Mouse (Mus musculus): ENCODE results near the gene Rorc. TPM values are rescaled to one million over a fixed set of nuclear protein-coding genes. Genes with fewer than 3 reads are reported as not detected.

Gene Rorc
- polyA plus RNA-seq, 1 experiment from 2014 or later = 5.4 TPM

DNA sequence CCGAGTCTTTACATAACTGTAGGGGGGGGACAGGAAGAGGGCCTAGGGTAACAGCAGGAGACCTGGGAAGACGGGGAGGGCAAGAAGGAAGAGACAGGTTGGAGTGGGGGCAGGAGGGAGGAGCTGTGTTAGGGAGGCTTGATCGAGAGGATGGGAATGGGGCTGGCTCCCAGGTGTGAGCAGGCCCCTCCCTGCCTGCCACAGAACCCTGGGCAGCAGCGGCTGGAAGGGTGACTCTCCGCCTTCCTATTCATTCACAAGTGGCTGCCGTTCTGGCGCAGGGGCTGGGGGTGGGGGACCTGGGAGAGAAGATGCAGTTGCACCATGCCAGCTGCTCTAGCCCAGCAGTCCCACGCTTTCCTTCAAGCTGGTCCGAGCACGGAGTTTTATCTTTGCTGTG lies 496 bp downstream of the Rorc start:
- DNase-seq (no peak), ATAC-seq (peak; percentile 16; the same call in 1 of the 2 replicates)
- Histone ChIP-seq H3K27ac (ENCODE audit: low read depth) (peak overlapping the region; percentile 72), H3K9ac (replicated peaks) (peak overlapping the region; percentile 62), H3K4me3 (ENCODE audit: low read depth, low read length) (peak overlapping the region; percentile 50), H3K36me3 (replicated peaks; ENCODE audit: insufficient read depth, low read length) (no peaks in the 10 kb centered on the region; the same call in 1 of the 2 replicates), H3K27me3 (ENCODE audit: insufficient read depth, low read length) (no peaks in the 10 kb centered on the region), H3K4me2 (ENCODE audit: low read depth, low read length) (peak overlapping the region; percentile 66), H3K9me3 (ENCODE audit: low read length) (no peaks in the 10 kb centered on the region), H3K4me1 (ENCODE audit: insufficient read depth) (peaks cover 15% of the 10 kb centered on the region)
- WGBS (ENCODE audit: insufficient replicate concordance) = 13% methylated on average over 7 of the region's 10 CpGs
- TF ChIP-seq CTCF (IDR thresholded peaks at IDR 0.05; ENCODE audit: low read depth) (no peak), EP300 (IDR thresholded peaks at IDR 0.05; ENCODE audit: low read depth) (no peak)

DNA sequence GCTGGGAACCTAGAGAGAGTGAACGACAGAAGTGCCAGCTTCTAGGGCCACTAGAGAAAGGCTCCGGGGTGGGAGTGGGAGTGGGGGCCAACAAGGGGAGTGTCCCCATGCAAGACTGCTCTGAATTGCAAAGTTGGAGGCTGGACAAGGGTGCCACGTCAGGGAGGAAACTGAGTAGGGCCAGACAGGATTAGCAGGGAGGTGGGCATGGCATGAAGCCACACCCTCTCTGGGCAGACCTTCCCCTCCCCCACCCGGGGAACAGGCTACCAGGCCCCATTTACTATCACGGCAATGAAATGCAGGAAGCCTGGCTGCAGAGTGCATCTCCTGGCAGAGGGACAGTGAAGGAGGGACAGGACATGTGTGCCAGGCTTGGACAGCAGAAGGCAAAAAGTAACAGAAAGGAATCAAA lies 1.0 kb downstream of the Rorc start:
- Histone ChIP-seq H3K4me2 (ENCODE audit: low read depth, low read length) (peak overlapping the region; percentile 66), H3K4me3 (ENCODE audit: low read depth, low read length) (peak overlapping the region; percentile 50), H3K9me3 (ENCODE audit: low read length) (no peaks in the 10 kb centered on the region), H3K4me1 (ENCODE audit: insufficient read depth) (peaks cover 15% of the 10 kb centered on the region), H3K27ac (ENCODE audit: low read depth) (no peak overlapping the region), H3K9ac (replicated peaks) (peak overlapping the region; percentile 62; the same call in 1 of the 2 replicates), H3K36me3 (replicated peaks; ENCODE audit: insufficient read depth, low read length) (no peaks in the 10 kb centered on the region; the same call in 1 of the 2 replicates), H3K27me3 (ENCODE audit: insufficient read depth, low read length) (no peaks in the 10 kb centered on the region)
- ATAC-seq (no peak), DNase-seq (no peak)
- 4% methylated on average over 5 of the region's 5 CpGs for WGBS (ENCODE audit: insufficient replicate concordance)
- no peak for TF ChIP-seq EP300 (IDR thresholded peaks at IDR 0.05; ENCODE audit: low read depth)
- TF ChIP-seq CTCF (IDR thresholded peaks at IDR 0.05; ENCODE audit: low read depth) = no peak

DNA sequence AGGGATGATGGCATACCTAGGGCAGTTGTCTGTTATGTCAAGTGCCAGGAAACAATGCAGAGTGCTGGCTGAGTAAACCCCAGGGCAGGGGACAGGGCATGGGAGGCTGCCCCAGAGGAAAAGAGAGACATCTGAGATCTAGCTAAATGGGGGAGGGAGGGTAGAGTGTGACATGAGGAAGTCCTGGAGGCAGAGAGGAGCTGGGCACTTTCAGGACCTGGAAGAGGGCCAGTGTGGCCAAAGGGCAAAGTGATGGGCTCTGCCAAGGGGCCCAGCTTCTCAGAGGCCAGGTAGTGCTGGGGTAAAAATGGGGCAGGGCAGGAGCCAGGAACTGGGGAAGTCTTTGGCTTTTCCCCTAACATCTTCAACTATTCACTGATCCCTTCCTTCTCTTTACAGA lies 2.0 kb downstream of the Rorc start:
- Histone ChIP-seq H3K4me1 (ENCODE audit: insufficient read depth) (peaks cover 13% of the 10 kb centered on the region), H3K27me3 (ENCODE audit: insufficient read depth, low read length) (no peaks in the 10 kb centered on the region), H3K27ac (ENCODE audit: low read depth) (no peak overlapping the region), H3K9ac (replicated peaks) (no peak overlapping the region), H3K9me3 (ENCODE audit: low read length) (no peaks in the 10 kb centered on the region), H3K36me3 (replicated peaks; ENCODE audit: insufficient read depth, low read length) (no peaks in the 10 kb centered on the region; the same call in 1 of the 2 replicates), H3K4me2 (ENCODE audit: low read depth, low read length) (0 out of 2 replicates have a peak overlapping the region, but pooled peaks have one; percentile 66), H3K4me3 (ENCODE audit: low read depth, low read length) (no peak overlapping the region)
- DNase-seq (no peak), ATAC-seq (no peak)
- no peak for TF ChIP-seq EP300 (IDR thresholded peaks at IDR 0.05; ENCODE audit: low read depth)
- TF ChIP-seq CTCF (IDR thresholded peaks at IDR 0.05; ENCODE audit: low read depth) = no peak

DNA sequence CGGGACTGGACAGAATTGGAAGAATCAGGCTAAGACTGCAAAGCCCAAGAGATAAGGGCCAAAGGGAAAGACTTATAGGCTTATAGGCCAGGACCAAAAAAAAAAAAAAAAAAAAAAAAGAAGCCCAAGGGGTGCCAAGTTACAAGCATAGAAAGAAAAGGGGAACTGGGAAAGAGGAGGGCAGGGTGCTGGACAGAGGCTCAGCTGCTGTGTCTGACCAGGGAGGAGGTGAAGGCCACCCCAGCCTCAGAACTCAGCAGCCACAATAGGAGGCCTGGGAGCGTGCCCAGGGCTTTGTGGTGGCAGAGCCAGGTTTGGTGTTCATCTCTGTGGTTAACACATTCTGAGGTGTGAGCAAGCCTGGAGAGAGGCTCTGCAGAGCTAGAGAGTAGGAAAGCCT lies 2.6 kb downstream of the Rorc start:
- DNase-seq (no peak), ATAC-seq (no peak)
- 42% methylated on average over 2 of the region's 2 CpGs for WGBS (ENCODE audit: insufficient replicate concordance)
- Histone ChIP-seq H3K4me2 (ENCODE audit: low read depth, low read length) (no peak overlapping the region), H3K36me3 (replicated peaks; ENCODE audit: insufficient read depth, low read length) (no peaks in the 10 kb centered on the region; the same call in 1 of the 2 replicates), H3K4me1 (ENCODE audit: insufficient read depth) (peaks cover 9% of the 10 kb centered on the region), H3K27me3 (ENCODE audit: insufficient read depth, low read length) (no peaks in the 10 kb centered on the region), H3K9ac (replicated peaks) (no peak overlapping the region), H3K27ac (ENCODE audit: low read depth) (no peak overlapping the region), H3K9me3 (ENCODE audit: low read length) (no peaks in the 10 kb centered on the region), H3K4me3 (ENCODE audit: low read depth, low read length) (no peak overlapping the region)
- TF ChIP-seq CTCF (IDR thresholded peaks at IDR 0.05; ENCODE audit: low read depth) (no peak), EP300 (IDR thresholded peaks at IDR 0.05; ENCODE audit: low read depth) (no peak)

DNA sequence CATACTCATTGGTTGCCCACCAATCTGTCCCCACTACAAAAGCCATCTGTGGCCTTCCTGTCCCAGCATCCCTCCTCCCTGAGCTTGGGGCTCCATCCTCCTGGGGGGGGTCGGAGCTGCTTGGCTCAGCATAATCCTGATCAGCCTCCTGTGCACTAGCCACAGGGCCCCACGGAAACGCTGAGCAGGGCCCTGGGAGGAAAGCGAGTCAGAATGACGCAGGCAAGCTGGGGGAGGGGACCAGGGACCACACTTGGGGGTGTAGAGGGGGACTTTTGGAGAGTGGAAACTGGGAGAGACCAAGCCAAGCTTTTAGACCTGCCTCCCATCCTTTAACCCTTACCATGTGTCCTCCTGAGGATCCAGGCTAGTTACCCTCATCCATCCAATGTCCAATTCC lies 3.3 kb downstream of the Rorc start:
- no peaks in the 10 kb centered on the region for H3K27me3 ChIP-seq (ENCODE audit: insufficient read depth, low read length)
- H3K9ac ChIP-seq (replicated peaks) = no peak overlapping the region
- H3K27ac ChIP-seq (ENCODE audit: low read depth) = no peak overlapping the region
- peaks cover 9% of the 10 kb centered on the region for H3K4me1 ChIP-seq (ENCODE audit: insufficient read depth)
- H3K4me3 ChIP-seq (ENCODE audit: low read depth, low read length) = no peak overlapping the region
- WGBS (ENCODE audit: insufficient replicate concordance) = 63% methylated on average over 5 of the region's 5 CpGs
- no peaks in the 10 kb centered on the region for H3K9me3 ChIP-seq (ENCODE audit: low read length)
- DNase-seq (no peak), ATAC-seq (no peak)
- H3K36me3 ChIP-seq (replicated peaks; ENCODE audit: insufficient read depth, low read length) = no peaks in the 10 kb centered on the region; the same call in 1 of the 2 replicates
- TF ChIP-seq CTCF (IDR thresholded peaks at IDR 0.05; ENCODE audit: low read depth) (no peak), EP300 (IDR thresholded peaks at IDR 0.05; ENCODE audit: low read depth) (no peak)
- no peak overlapping the region for H3K4me2 ChIP-seq (ENCODE audit: low read depth, low read length)

DNA sequence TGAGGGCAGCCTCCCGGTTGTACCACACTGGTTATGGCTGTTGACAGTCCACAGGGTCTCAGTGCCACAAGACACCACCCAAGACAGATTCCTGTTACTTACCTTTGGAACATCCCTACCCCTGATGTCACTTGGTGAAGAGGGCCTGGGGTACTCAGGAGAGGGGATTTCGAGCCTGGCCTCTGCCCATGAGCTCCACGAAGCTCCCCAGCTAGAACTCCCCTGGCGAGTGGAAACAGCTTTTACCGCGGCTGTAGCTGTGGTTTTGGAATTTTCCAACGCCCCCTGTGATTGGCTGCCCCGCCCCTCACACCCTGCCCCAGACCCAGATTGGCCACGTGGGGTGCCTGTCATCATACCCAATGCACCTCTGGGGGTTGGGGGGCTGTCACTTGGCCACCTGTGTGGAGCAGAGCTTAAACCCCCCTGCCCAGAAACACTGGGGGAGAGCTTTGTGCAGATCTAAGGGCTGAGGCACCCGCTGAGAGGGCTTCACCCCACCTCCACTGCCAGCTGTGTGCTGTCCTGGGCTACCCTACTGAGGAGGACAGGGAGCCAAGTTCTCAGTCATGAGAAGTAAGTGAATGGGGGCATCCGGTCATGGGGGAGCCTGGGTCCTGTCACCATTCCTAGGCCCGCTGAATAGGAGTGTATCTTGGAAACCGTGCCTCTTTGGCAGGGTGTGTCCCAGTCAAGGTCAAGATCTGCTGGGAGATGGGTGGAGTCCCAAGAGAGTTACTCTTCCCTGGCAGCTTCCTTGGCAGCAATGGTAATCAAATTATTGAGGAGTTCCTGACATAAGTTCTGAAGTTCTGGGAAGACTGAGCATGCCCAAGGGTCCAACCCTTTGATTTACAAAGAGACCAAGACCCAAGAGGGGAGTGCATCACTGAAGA lies 4.7 kb downstream of the Rorc start:
- no peak for ATAC-seq
- peaks cover 9% of the 10 kb centered on the region for H3K4me1 ChIP-seq (ENCODE audit: insufficient read depth)
- no peaks in the 10 kb centered on the region; the same call in 1 of the 2 replicates for H3K36me3 ChIP-seq (replicated peaks; ENCODE audit: insufficient read depth, low read length)
- no peak overlapping the region for H3K27ac ChIP-seq (ENCODE audit: low read depth)
- no peak overlapping the region for H3K4me3 ChIP-seq (ENCODE audit: low read depth, low read length)
- TF ChIP-seq EP300 (IDR thresholded peaks at IDR 0.05; ENCODE audit: low read depth) (no peak), CTCF (IDR thresholded peaks at IDR 0.05; ENCODE audit: low read depth) (no peak)
- H3K9me3 ChIP-seq (ENCODE audit: low read length) = no peaks in the 10 kb centered on the region
- WGBS (ENCODE audit: insufficient replicate concordance) = 28% methylated on average over 13 of the region's 13 CpGs
- no peak overlapping the region for H3K9ac ChIP-seq (replicated peaks)
- no peak for DNase-seq
- no peaks in the 10 kb centered on the region for H3K27me3 ChIP-seq (ENCODE audit: insufficient read depth, low read length)
- no peak overlapping the region for H3K4me2 ChIP-seq (ENCODE audit: low read depth, low read length)

All from liver, postnatal 0 days (tissue).